Mouse (Mus musculus): ENCODE results near the gene Ap1s1.
A peak's percentile ranks its signal among the peaks of the same experiment; 100 is the strongest.

Gene Ap1s1

DNA sequence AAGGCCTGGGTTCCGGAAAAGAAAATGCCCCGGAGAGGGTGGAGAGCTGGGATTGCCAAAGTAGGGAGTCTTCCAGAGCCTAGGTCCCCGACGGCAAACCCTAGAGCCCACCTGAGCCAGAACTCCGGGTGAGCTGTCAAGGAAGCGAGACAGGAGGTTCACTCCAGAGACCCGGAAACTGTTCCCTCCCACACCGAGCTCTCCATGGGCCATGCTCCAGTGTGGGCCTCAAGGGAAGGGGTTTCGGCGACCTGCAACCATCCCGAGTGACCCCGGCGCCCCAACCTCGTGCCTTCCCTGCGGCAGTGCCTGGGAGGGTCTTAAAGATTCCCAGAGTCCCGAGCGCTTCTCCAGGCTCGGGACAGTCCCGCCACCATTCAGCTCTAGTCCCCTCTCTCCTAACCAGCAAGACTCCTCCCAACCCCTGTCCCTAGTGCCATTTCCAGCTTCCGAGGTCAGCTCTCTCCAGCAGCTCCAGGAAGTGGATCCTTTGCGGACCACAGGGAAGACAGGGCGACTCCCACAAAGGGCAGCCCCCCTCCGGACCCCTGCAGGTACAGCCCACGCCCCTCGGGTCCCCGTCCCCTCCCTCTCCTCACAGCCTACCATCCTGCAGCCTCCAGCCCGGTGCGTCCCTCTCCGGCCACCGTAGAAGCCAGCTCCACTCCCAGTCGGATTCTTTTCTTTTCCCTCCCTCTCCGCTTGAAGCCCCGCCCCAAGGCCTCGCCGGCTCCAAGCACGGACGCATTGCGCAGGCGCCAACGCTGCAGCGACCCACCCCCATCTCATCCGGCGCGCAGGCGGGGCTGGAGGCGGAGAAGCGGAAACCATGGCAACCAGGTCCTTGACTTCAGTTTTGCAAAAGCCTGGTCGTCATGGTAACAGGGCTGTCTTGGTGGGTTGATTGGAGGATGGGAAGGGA lies at the start of gene Ap1s1:
Gene Ap1s1 (minus strand): TSS at position 734 of the 922 bp plus-strand sequence.
- no peak; the same call in 1 of the 2 replicates for TF ChIP-seq GATA4 (IDR thresholded peaks at IDR 0.05; ENCODE audit: insufficient replicate concordance, low read length)

DNA sequence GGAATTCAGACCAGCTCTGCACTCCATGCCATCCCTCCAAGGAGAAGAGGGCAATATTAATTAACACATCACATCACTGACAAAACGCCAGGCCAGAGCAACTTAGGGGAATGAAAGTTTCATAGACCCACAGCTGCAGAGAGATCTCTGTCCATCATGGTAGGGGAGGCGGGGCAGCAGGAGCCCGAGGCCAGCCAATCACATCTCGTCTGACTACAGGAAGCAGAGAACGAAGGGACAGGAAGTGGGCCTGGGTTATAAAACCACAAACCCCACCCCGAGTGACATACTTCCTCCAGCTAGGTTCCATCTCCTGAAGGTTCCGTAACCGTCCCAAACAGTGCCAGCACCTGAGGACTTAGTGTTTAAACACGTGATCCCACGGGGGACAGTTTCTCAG lies 49.2 kb upstream of the Ap1s1 start:
- TF ChIP-seq GATA4 (IDR thresholded peaks at IDR 0.05; ENCODE audit: insufficient replicate concordance, low read length), result no peak

DNA sequence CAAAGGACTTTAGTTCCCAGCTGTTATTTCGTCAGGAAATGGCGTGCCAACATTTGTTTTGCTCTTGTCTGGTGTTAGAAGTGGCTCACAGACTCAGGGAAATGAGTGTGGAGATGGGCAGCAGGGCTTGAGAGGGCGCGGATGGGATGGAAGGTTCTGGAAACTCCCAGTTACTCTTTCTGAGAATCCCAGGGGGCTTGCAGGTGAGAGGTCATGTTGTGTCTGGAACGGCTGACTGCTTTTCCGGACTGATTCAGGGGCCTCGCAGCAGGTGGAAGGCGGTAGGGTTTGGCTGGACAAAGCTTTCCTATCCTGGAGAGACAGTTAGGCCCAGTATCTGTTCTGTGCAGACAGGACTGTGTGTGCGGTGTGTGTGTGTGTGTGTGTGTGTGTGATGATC lies 47.8 kb upstream of the Ap1s1 start:
- TF ChIP-seq GATA4 (IDR thresholded peaks at IDR 0.05; ENCODE audit: insufficient replicate concordance, low read length), result no peak

DNA sequence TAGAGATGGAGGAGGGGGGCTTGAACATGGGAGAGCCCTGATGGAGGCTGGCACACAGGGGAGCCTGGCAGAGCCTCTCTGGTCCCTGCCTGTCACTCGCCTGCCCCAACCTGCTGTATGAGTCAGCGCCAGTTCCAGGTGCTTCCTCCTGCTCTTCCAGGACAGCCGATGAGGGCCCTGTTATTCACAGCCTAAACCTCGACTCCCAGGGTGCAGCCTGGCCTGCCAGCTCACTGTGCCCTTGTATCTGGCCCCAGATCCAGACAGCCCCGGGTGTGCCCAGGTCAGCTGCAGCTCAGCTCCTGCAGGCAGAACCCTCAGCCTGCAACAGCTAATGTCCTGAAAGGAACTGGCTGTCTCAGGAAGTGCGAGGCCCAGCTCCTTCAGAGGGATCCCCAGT lies 45.6 kb upstream of the Ap1s1 start:
- TF ChIP-seq GATA4 (IDR thresholded peaks at IDR 0.05; ENCODE audit: insufficient replicate concordance, low read length), result no peak

DNA sequence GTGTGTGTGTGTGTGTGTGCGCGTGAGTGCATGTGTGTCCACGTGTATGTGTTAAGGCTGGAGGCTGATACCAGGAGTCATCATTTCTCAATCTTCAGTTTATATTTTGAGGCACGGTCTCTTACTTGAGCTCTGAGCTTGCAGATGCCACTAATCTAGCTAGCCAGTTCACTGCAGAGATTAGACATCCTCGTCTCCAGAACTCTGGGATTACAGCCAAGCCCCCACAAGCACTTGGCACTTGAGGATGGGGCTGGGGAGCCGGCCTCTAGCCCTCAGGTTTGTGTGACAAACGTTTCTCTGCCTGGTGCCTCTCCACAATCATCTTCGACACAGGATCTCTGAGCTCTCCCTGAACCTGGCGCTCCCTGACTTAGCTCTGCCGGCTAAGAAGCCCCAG lies 44.9 kb upstream of the Ap1s1 start:
- no peak for TF ChIP-seq GATA4 (IDR thresholded peaks at IDR 0.05; ENCODE audit: insufficient replicate concordance, low read length)

DNA sequence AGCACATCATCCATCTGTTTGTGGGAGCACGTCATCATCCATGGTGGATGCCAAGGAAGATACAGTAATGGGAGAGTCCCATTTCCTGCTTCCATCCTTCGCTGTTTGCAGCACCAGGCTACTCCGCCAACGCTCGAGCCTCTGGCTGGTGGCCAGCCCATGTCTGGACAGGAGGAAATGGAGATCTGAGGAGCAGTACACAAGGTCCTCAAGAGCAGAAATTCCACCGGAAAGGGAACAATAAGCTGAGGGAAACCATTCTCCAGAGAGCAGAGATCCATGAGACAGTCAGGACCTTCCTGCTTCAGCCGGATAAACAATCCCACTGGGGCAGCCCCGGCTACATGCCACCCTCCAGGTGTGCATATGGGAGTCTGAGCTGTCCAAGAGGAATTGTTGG lies 41.5 kb upstream of the Ap1s1 start:
- peak; percentile 60; the same call in 1 of the 2 replicates for TF ChIP-seq GATA4 (IDR thresholded peaks at IDR 0.05; ENCODE audit: insufficient replicate concordance, low read length)

DNA sequence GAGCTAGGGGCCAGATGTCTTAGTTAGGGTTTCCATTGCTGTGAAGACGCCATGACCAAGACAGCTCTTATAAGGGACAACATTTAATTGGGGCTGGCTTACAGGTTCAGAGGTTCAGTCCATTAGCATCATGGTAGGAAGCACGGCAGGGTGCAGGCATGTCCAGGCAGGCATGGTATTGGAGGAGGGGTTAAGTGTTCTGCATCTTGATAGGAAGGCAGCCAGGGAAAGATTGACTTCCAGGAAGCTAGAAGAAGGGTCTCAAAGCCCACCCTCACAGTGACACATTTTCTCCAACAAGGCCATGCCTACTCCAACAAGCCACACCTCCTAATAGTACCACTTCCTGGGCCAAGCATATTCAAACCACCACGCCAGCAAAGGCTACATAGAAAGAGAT lies 39.8 kb upstream of the Ap1s1 start:
- no peak for TF ChIP-seq GATA4 (IDR thresholded peaks at IDR 0.05; ENCODE audit: insufficient replicate concordance, low read length)

DNA sequence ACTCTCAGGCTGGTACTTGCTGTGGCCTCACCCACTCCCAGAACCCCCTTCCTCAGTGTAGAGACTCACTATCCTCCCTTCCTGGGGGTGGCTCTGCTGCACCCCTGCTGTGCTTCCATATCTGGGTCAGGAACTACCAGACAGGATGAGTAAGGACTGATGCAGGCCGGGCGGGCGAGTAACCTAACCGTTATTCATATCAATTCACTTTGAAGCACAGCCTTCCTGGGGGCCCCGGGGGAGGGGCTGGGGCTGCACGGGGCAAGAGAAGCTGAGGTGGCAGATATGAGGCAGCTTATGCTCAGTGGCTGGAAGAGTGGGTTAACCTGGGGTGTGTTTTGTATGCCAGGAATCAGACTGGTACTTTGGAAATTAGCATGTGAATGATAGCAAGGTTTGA lies 39.1 kb upstream of the Ap1s1 start:
- TF ChIP-seq GATA4 (IDR thresholded peaks at IDR 0.05; ENCODE audit: insufficient replicate concordance, low read length), result no peak

DNA sequence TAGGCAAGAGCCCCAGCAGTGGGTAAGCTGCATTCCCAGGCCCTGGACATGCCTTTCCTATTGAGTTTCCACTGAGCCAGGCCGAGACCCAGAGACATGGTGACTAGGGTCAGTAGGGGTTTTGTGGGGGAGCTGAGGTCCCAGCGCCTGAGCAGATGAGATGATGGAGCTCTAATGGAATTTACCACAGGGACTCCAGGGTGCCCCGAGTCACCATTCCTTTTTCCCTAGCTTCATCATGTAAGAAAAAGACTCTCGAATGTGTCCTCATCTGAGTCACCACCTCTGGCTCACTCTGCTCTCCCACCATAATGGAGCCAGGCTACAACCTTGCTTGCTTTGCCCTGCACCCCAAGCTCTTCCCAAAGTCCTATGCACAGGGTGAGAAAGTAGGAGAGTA lies 37.1 kb upstream of the Ap1s1 start:
- TF ChIP-seq GATA4 (IDR thresholded peaks at IDR 0.05; ENCODE audit: insufficient replicate concordance, low read length), result no peak

DNA sequence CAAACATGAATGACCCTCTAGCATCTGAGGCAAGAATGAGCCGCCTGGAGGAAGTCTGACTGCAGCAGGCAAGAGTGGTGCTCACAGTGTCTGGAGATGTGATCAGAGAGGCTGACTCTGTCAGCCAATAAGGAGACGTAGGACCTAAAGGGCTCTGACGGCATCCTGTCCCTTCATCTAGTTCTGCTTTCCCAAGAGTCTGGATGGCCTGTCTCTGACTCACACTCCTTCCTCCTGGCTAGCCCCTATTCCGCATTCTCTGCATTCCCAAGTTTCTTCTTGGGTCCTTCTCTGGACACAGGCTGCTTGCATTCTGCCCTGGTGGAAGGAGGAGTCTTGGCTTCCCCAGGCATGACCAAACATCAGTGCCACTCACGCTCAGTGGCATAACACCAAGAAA lies 33.9 kb upstream of the Ap1s1 start:
- no peak for TF ChIP-seq GATA4 (IDR thresholded peaks at IDR 0.05; ENCODE audit: insufficient replicate concordance, low read length)

DNA sequence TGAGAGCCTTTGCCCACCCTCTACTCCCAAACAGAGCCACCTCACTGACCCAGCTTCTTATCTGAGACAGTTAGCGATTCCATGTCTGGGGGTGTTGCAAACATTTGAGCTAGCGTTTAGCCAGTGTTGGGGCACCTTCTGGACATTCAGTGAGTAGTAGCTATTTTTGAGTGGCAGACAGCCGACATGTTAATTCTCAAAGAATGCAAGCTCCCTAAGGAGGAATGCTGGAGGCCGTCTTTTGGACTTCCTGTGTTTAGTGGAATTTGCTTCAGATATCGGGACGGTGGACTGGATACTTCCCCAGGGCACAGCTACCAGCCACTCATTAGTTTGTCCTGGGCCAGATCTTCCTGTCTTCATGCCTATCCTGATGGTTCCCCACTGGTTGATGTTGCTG lies 32.7 kb upstream of the Ap1s1 start:
- TF ChIP-seq GATA4 (IDR thresholded peaks at IDR 0.05; ENCODE audit: insufficient replicate concordance, low read length), result no peak

DNA sequence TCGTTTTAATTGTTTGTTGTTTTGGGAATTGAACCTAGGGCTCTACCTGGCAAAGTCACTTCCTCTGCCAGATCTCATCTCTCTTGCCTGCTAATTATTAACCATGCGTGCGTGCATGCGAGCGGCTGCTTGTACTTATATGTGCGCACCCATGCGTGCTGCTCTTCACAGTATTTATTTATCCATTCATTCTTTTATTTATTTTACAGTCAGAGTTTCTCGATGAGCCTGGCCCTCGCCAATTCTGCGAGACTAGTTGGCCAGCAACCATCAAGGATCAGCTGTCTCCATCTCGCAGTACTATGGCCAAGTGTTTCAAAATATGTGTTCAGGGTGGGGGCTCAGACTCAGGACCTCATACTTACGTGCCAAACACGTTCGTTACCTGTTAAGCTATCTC lies 32.1 kb upstream of the Ap1s1 start:
- TF ChIP-seq GATA4 (IDR thresholded peaks at IDR 0.05; ENCODE audit: insufficient replicate concordance, low read length), result no peak

DNA sequence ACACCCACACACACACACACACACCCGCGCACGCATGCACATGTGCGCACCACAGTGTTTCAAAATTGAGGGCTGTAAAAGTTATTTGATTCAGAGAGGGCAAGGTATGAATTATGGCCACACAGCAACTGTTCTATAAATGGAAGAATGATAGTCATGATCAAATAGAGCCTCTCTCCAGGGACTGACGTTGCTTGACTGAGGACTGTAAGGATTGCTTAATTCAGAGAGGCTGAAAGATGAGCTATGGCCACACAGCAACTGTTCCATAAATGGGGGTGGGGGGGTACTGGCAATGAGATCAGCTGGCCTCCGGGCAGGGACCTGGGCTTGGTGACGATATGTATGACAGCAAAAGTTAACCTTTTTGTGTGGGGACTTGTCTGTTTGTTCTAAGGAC lies 31.3 kb upstream of the Ap1s1 start:
- no peak for TF ChIP-seq GATA4 (IDR thresholded peaks at IDR 0.05; ENCODE audit: insufficient replicate concordance, low read length)

DNA sequence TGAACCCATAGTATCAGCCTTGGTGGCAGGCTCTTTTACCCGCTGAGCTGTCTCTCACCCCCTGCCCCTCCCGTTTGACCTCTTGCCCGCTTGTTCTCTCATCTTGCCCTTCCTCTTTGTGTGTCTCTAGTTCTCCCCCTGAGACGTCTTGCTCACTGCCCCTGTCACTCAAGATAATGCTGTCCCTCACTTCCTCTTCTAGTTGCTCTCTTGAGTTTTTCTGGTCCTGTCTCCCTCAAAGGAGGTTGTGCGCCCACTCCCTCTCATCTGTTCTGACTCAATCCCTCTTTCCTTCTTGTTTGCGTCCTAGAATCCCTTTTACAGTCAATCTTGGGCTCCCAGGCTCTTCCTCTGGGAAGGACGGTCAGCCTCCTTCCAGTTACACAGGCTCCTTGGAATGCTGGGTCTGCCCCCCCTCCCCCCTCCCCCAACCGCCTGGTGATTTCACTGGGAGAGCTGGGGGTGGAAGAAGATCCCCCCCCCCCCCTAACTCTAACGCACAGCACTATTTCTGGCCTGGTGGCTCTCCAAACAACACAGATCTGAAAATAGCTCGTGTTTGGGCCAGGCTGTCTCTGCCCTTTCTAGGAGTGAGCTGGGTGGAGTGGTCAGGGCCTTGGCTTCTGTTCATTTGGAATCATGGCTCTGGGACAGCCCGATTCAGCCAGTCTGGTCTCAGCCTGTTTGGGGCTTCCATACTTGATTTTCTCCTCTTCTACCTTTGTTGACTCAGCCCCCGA lies 30.4 kb upstream of the Ap1s1 start:
- TF ChIP-seq GATA4 (IDR thresholded peaks at IDR 0.05; ENCODE audit: insufficient replicate concordance, low read length), result no peak

DNA sequence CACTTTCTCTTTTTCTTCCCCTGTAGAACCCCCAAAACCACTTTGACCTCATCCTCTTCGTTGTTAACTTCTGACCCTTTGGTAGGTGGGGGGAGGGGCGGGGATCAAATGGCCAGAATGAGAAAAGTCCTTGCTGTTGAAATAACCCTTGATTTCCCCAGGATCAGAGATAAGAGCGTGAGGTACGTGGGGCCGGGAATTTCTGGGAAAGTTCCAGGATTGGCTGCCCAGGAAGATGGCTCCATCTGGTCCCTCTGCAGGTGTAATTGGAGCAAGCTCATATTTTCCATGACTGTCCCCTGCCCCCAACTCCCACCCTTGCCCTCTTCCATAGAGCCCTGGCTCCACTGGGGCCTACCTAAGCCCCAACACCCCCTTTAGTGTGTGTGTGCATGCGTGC lies 29.8 kb upstream of the Ap1s1 start:
- TF ChIP-seq GATA4 (IDR thresholded peaks at IDR 0.05; ENCODE audit: insufficient replicate concordance, low read length), result peak; percentile 90

DNA sequence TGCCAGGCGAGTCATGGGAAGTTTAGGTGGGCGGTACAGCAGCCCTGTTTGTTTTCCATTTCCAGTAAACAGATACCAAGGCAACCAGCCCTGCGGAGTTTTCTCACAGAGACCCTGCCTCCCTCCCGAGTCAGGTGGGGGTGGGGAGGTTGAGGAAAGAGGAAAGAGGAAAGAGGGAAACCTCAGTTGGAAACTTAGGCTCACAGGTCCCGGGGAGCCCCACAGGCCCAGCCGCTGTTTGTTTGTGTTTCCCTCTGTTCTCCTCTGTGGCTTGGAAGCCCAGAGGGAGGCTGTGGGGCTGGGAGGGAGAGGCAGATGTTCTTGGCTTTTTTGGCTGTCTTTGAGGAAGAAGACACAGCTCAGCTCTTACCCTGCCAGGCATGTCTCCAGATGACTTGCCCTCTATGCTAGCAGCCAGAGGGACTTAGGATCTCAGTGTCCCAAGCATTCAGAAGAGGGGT lies 28.3 kb upstream of the Ap1s1 start:
- TF ChIP-seq GATA4 (IDR thresholded peaks at IDR 0.05; ENCODE audit: insufficient replicate concordance, low read length), result no peak; the same call in 1 of the 2 replicates
